Mouse (Mus musculus) adrenal gland, postnatal 10 days (tissue): ENCODE results near the gene Foxn1. TPM values are rescaled to one million over a fixed set of nuclear protein-coding genes. Genes with fewer than 3 reads are reported as not detected.
A peak's percentile ranks its signal among the peaks of the same experiment; 100 is the strongest.

Experiments used
- DNase-seq: peaks from one replicate; pipeline ENCODE4 v3.0.0; 2021; ENCODE audit warnings: mixed read lengths
- total RNA-seq, 2 experiments: library from RNA; stranded (reverse); gene quantifications; 2 replicates each; pipeline ENCODE4 v1.2.3; 2021

The Foxn1 gene
- total RNA-seq, 2 experiments from 2014 or later, result 0.09 TPM; not detected in 1

DNA sequence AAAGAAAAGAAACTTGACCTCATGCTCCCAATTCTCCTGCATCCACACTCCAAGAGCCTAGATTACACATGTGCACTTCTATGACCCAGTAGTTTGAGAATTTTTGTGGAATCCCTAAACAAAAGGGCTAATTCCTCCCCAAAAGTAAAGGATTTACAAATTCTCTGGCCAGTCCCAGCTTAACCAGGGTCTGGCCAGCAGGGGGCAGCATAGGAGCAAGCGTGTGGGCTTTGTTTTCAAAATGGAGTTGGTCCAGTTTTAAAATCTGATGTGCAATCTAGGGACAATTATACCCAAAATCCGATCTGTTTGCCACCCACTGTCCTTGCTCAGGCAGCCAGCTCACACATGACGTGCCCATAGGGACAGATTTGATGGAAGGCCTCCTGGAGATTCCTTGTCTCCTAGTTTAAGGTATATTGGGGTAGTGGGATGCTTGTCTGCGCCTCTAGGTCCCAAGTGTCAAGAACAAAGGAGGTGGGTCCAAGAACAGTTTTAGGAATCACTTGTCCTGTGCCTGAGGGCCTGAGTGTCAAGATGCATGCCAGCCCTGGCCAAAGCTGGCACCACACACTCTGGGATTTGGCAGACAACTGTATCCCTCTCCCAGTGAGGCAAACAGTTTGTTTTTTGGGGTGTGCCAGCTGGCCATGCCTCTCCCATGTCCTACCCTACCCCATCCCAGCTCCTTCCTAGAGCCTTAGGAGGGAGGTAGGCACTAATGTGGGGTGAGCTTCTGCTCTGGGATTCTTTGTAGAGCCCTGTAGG lies 30.7 kb downstream of the Foxn1 start:
- peak; percentile 89 for DNase-seq

DNA sequence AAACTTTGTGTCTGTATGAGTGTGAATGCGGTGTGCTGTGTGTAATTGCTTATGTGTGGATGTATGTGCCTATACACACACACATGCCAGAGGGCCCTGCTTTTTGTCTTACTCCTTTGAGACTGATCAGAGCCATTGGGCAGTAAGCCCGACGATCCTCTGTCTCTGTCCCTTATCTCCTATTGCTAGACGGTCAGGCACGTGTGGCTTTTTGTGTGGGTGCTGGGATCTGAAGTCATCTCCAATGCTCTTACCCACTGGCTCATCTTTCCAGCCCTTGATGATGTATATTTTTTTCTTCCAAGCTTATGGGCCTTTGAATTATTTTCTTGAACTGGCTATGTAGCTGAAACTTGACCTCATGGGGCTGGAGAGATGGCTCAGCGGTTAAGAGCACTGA lies 31.5 kb downstream of the Foxn1 start:
- DNase-seq, result no peak

DNA sequence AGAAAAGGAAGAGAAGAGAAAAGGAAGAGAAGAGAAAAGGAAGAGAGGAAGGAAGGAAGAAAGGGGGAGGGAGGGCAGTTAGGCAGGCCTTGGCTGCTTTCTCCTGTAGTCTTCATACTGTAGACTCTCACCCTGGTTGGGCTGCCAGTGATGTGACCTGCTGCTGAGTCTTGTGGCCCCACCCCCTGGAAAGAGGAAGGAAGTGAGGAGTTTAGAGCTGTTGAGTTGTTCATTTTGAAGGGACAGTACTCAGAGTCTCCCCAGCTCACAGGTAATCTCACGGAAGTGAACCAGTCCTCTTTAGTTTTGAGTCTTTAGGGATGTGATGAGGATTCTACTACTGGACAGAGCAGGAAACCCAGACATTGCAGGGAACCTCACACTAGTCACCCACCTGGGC lies 33.3 kb downstream of the Foxn1 start:
- no peak for DNase-seq

DNA sequence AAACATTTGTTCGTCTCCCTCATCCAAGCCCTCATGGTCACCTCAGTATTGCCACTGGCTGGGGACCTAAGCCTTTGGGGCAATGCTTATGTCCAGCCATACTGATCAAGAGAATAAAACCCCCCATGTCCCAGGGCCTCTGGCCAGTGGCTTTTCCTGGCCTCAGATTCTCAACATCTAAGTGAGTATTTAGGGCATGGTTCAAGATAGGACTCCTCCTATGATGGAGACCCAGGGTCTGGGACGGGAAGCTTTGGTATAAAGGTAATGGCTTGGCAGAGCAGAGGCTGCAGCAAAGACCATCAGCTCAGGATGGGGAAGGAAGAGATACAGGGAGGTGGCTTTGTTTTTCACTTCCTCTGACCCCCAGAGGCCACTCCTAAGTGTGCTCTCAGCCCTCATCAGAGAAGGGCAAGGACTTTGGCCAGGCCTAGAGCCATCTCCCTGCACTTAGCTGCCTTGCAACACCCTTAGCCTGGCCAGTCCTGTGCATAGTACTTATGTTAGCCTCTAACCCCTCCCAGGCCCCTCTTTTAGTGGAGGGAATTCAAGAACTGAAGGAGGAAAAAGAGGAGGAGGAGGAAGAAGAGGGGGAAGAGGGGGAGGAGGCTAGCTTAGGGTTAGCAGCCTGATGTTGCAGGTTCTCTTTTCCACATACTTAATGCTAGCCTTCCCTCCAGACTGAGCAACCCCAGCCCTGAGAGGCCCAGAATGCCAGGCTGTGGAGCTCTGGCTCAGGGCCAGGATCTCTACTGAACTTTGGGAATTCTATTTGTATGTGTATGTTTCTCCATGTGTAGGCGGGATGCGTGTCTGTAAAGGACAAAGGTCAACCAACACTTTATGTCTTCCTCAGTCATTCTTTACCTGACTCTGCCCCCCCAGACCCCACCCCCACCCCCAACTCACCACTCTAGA lies 36.7 kb downstream of the Foxn1 start:
- DNase-seq, result peak; percentile 26

DNA sequence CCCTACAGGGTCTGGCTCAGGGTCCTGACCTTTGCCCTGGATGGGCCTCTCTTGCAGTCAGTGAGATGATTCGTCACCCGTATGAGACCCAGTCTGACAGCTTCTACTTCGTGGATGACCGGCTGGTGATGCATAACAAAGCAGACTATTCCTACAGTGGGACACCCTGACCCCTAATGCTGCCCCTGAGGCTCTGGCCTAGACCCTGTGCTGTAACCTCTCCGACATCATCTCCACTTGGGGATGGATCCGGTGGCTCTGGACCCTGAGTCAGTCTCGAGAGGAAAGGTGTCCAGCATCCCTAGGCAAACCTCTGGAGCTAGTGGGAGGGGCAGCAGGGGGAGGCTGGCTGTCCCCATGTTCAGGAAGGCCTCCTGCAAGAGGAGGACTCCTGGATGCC lies 37.9 kb downstream of the Foxn1 start:
- DNase-seq, result no peak

DNA sequence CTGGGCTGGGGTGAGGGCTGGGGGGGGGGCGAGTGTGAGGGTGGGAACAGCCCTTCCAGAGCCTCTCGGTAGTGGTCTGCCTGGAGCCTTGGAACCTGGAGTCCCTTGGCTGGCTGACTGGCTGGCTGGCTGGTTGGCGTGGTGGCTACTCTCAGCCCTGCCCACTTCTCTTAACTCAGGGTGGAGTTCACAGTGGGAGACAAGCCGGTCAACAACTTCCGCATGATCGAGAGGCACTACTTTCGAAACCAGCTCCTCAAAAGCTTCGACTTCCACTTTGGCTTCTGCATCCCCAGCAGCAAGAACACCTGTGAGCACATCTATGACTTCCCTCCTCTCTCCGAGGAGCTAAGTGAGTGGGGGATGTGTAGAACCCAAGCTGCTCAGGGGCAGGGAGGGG lies 38.5 kb downstream of the Foxn1 start:
- DNase-seq, result no peak

DNA sequence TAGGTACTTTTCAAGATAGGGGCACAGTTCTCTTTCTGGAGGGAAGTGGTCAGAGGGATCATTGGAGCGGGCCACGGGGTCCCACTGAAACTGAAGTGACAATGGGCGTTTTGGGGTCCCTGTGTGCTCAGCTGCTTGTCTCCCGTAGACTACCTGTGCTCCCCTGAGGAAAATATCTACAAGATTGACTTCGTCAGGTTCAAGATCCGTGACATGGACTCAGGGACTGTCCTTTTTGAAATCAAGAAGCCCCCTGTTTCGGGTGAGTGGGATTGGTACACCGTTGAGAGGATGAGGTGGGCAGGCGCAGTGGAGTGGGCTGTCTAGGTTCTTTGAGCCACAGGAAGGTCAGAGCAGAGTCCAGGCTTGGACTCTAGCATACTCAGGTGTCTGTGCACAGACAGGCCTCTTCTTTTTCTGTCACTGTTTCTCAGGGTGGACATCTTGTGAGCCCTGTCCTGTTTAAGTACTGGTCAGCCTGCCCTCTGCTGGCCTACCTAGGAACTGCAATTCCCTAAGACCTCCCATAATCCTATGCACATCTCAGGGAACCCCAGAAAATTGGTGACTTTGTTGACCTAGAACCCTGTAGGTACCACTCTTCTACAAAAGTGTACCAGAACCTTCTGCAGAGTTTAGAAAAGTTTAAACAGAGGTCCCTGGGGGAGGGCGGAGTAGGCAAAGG lies 39.1 kb downstream of the Foxn1 start:
- peak; percentile 85 for DNase-seq

DNA sequence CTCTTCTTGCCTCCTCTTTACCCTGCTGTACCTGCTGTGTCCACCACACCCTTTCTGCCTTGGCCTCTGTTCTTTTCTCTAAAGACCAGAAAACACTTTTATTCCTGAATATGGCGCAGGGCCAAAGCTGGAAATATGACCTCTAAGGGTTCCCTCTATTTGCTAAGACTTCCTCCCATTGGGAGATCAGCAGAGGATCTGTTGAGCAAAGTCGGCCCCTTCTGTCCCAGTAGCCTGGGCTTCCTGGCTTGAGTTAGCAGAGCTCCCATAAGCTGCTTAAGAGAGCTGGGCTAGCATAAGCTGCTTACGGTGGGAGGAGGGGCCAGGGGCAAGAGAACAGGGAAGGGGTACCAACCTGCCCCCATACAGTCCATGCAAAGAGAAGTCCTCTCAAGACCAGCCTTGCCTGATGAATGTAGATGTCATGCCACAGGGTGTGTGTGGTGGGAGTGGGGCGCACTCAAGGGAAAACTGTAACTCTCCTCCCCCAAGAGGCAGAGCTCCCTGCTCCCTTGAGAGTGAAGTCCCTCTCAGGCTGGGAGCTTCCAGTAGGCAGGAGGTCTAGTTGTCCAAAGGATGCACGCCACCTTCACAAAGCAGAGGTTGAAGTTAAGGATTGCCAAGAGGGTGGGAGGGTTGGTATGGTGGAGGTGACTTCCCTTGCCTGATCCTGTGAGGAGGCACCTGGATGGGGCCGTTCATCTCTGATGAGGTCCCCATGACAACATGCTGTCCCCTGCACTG lies 39.9 kb downstream of the Foxn1 start:
- DNase-seq, result peak; percentile 59

DNA sequence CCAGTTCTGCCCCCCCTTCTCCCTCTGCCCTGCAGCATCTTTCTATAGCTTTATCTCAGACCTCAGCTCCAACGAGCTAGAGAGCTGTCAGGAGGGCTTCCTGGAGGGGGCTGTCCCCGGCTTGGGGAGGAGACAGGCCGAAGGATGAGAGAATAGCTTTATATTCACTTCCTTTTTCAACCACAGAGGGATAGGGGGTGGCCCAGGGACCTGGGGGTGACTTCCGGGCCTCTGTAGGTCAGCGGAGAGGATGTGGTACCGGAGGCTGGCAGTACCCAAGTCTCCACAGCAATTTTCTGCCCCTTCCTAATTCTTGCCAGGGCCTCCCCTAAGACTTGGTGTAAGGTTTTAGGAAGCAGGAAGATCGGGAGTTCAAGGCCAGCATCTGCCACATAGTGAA lies 40.6 kb downstream of the Foxn1 start:
- DNase-seq, result peak; percentile 24

DNA sequence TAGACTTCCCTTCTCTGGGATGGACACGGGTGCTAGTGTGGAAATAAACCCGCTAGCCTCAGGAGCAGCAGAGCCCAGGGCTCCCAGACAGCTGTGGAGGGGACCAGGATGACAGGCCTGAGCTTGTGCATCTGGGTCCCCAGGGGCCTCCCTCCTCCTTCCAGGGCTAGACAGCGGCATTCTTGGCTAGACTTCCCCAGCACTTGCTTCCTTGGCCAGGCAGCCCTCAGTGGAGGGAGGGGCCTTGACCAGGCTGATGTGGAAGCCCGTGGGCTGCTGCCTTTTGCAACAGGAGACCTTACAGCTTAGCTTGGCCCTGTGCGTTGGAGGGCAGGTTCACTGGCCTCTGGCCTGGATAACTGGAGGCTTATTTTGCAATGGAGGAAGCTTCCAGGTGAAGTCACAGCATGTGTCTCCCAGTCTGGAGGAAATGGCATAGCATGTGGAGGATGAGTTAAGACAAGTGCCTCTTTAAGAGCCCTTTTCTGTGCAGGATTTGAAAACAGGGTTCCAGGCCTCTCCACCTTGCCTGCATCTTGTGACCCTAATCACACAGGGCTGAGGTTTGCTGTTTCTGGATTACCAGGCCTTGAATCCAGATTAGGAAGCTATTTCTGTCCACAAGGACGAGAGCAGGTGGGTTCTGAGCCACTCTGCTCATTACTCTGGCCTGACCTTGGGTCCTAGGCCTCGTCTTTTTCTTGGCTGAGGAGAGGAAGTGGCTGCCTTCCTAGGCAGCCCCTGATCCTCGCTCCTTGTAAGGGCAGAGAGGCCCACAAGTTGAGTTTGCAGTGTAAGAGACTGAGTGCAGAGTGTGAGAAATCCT lies 41.3 kb downstream of the Foxn1 start:
- DNase-seq, result peak; percentile 76

DNA sequence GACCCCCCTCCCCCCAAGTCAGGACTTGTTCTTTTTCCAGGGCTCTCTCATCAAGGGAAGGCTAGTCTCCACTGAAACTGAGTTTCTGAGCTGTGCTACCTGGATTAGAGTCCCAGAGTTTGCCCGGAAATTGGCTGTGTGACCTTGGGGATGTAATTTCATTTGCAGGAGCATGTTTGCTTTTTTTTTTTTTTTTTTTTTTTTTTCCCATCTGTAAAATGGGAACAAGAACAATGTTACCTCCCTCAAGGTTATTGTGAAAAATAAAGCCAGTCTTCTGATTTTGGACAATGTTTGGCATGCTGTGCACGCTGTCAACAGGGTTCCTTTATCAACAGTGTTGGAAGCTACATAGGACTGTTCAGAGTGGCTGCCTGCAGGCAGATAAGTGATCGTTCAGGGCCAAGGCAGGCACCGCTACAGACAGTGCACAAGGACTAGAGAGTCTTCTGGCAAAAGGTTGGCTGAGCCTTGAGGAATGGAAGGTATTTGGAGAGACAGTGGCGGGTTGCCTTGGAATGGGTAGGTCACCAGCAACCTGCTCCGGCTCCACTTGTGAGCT lies 41.9 kb downstream of the Foxn1 start:
- no peak for DNase-seq

DNA sequence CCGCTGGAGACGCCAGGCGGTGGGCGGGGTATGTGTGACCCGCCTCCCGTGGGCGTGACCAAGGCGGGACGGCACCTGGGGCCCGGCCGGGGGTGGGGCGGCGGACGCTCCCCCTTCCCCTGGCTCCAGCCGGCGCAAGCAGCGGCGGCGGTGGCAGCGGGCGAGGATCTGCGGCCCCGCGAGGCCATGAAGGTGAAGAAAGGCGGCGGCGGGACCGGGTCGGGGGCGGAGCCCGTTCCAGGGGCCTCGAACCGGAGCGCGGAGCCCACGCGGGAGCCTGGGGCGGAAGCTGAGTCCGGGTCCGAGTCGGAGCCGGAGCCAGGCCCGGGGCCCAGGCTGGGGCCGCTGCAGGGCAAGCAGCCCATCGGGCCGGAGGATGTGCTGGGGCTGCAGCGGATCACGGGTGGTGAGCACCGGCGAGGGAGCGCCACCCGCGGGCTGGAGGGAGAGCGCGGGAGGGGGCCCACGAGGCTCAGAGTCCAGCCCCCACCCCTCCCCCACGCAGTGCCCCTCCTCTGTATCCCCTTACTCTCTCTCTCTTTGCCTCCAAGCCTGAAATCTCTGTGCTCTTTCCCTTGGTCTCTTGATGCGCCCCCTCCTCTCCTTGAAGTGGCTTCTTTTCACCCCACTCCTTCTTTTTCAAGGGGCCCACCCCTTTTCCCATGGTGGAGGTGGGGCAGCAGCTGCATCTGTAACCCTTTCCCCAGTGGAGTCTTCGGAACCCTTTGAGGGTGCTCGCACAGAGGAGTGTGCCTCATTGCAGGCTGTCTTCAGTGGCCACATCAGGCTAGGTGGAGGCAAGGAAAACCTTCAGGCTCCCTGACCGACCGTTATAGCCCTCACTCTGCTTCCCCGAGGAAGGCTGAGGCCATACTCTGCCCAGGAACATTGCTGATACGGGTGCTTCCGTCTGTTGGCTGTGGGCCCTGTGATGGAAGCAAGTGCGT lies 42.7 kb downstream of the Foxn1 start, which contains the start of gene Unc119:
Gene Unc119, plus strand, starts transcription at position 102 of the 947 bp plus-strand sequence.
- peak; percentile 92 for DNase-seq

DNA sequence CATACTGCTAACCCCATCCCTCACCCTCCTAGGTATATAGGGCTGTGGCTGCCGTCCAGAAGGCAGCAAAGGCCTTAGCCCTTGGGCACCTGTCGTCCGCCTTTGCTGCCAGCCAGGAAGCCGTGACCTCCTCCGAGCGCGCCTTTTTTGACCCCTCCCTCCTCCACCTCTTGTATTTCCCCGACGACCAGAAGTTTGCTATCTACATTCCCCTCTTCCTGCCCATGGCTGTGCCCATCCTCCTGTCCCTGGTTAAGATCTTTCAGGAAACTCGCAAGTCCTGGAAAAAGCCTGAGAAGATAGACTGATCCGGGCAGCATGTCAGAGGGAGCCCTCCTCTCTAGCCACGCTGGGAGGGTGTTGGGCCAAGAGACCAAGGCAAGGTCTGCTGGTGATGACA lies 44.7 kb downstream of the Foxn1 start:
- DNase-seq, result no peak

DNA sequence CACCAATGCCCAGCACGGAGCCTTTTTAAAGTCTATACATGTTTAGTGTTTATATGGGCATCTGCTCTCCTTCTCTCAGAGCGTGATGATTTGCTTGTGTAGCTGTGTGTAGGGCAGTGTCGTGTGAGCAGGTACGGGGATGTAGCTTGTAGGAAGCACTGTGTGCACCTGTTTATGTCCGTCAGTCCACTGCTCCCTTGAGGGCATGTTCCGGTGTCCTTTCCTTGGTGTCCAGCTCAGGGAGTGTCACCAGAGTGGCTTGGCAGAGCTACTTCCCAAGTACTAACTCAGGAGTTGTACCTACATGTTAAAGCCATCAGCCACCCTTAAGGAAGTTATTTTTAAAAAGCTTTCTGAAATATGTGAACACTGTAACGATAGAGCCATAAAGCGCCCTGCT lies 49.3 kb downstream of the Foxn1 start:
- no peak for DNase-seq

DNA sequence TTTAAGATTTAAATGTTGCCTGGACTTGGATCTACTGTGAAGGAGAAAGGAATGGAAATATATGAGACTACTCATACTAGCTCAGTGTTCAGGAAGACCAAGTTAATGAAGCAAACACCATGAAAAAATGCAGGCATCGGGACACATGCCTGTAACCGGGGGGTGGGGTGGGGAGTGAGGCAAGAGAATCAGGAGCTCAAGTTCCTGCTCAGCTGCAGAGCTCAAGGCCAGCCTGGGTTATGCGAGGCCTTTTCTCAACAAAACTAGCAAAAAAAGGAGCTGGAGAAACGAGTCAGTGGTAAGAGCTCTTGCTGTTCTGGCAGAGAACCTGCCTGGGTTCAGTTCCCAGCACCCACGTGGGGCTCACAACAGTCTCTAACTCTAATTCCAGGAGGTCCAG lies 52.4 kb downstream of the Foxn1 start:
- peak; percentile 33 for DNase-seq

DNA sequence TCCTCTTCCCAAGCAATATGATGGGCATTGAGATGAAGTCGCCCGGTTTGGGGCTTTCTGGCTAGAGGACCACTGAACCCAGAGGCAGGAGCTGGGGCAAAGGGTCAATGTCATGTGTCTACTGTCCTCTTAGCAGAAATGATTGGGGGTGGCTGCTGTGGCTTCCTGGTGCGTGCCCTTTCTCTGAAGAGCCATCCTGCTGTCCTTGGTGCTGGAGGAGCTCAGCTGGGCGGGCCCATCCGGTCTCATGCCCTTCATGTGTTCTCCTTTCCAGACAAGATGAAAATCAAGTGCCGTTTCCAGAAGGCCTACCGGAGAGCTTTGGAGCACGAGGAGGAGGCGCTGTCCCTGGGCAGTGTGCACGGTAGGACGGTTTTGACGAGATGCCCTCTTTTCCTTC lies 53.7 kb downstream of the Foxn1 start:
- no peak for DNase-seq

DNA sequence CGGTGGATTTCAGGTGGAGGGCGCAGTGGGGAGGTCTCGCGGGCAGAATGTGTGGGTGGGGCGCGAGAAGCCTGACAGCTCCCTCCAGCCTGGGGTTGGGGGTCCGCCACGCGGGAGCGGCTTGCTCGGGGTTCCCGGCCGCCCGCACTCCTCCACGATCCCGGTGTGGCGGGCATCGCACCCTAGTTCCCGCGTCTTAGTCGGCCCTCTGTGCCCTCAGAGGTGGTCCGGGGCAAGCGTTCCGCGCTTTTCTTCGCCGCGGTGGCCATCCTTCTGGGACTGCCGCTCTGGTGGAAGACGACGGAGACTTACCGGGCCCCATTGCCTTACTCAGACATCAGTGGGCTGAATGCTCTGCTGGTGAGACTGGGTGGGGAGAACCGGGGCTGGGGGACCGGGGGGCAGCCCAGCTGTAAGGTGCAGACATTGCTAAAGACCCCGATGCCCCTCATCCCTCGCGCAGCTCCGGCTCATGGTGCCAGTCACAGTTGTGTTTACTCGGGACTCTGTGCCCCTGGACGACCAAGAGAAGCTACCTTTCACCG lies 57.8 kb downstream of the Foxn1 start:
- DNase-seq, result no peak

DNA sequence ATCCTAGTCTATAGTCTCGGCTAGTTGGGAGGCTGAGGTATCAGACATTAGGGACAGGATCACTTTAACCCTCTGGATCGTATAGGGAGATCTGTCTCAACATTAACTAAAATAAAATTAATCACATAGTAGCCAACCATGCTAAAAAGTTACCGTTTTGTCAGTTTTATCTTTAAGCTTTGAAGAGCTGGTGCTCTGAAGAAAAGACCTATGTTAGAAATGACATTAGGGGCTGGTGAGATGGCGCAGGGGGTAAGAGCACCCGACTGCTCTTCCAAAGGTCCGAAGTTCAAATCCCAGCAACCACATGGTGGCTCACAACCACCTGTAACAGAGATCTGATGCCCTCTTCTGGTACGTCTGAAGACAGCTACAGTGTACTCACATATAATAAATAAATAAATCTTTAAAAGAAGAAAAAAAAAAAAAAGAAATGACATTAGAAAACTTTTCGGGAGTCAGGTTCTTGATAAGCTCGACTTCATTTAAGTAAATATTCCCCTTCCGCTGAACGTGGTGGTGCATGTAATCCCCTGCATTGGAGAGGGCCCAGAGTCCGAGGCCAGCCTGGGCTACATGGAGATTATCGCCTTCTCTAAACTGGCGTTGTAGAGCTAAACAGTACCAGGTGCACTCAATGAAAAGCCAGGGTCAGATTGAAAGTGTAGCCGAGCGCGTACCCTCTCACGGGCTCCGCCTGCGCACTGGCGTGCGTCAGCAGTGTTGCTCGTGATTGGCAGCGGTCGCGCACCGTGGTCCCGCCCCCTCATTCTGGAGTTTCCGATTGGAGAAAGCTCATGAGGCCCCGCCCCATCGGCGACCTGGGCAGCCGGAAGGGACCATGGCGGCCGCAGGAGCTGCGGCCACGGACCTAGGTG lies 58.5 kb downstream of the Foxn1 start, which contains the start of gene Pigs:
Gene Pigs, plus strand, starts transcription at position 782 of the 878 bp plus-strand sequence.
- peak; percentile 98 for DNase-seq
